Mouse (Mus musculus) hindbrain, embryonic 12.5 days (tissue): ENCODE results near the gene Cand1. TPM values are rescaled to one million over a fixed set of nuclear protein-coding genes. Genes with fewer than 3 reads are reported as not detected.

Experiments
- ATAC-seq: fragments of 200-750 bp; cut with Nextera tagmentation; 2 replicates; pipeline ENCODE4 v1.8.0; 2017; ENCODE audit warnings: moderate TSS enrichment; ENCODE audit not compliant: low FRiP score
- H3K27ac ChIP-seq: fragments of 300-500 bp; sonication (generic); 2 replicates; pipeline ENCODE4 v1.5.1; 2016; ENCODE audit warnings: mild to moderate bottlenecking
- H3K27me3 ChIP-seq: fragments of 300-500 bp; sonication (generic); 2 replicates; pipeline ENCODE4 v1.6.1; 2016; ENCODE audit warnings: mild to moderate bottlenecking
- H3K36me3 ChIP-seq: fragments of 300-500 bp; sonication (generic); 2 replicates; pipeline ENCODE4 v1.6.1; 2016; ENCODE audit warnings: mild to moderate bottlenecking
- H3K4me1 ChIP-seq: fragments of 300-500 bp; sonication (generic); 2 replicates; pipeline ENCODE4 v1.6.1; 2016
- H3K4me2 ChIP-seq: fragments of 300-500 bp; sonication (generic); replicated peaks from 2 replicates; pipeline ENCODE4 v1.6.1; 2016; ENCODE audit warnings: mild to moderate bottlenecking
- H3K4me3 ChIP-seq: fragments of 300-500 bp; sonication (generic); 2 replicates; pipeline ENCODE4 v1.5.1; 2016; ENCODE audit warnings: mild to moderate bottlenecking
- H3K9ac ChIP-seq: fragments of 300-500 bp; sonication (generic); 2 replicates; pipeline ENCODE4 v1.6.1; 2016; ENCODE audit warnings: mild to moderate bottlenecking, moderate library complexity
- H3K9me3 ChIP-seq: fragments of 300-500 bp; sonication (generic); replicated peaks from 2 replicates; pipeline ENCODE4 v1.6.1; 2016; ENCODE audit warnings: mild to moderate bottlenecking
- WGBS: fragments of 180-500 bp; shearing (Covaris S2); methylation state at CpG from one replicate; pipeline ENCODE4 v1.1.7; 2016; 5-methylcytosine and 5-hydroxymethylcytosine counted together
- polyA plus RNA-seq: library from polyadenylated mRNA; unstranded; fragments of >200 nt; fragmentation: Nextera tagmentation; extraction: Ambion mirVana; gene quantifications from 2 replicates; pipeline ENCODE4 v1.2.1, GENCODE M21; 2016

Gene Cand1
- 97.7 and 101 TPM in 2 replicates for polyA plus RNA-seq

DNA sequence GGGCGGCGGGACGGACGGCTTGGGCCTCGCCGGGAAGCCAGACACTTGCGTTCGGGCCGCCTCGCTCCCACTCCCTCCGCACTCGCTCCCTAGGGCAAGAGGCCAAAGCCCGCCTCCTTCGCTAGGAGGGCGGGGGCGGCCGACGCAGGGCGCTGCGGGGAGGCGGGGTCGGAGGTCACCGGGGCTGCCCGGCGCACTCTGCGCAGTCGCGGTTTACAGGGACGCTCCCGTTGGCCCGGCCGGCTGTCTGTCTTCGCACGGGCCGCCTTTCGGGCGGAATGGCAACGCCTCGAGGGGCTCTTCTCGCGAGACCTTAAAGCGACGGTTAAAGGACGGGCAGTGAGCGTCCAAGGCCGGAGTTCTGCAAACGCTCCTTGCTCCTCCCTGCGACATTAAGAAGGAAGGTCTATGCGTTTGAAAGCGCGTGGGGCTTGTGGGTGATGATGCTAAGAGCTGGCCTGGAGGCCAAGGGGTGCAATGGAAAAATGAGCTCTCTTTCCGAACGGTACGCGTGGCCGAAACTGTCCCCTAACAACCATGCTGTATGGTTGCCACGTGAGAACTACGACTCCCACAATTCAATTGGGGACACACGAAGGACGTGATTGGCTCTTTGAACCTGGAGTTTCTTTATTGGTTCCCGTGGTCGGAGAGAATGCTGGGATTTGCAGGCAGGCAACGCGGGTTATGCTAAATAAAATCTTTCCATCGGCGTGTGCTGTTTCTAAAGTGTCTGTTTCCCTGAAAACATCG, at the start of gene Cand1:
Gene Cand1, minus strand, starts transcription at position 87 of the 753 bp plus-strand sequence.
- Histone ChIP-seq H3K9ac (peak within 1 kb of the TSS; percentile 98), H3K9me3 (no peaks in the 10 kb centered on the region), H3K4me2 (peak within 1 kb of the TSS; percentile 67), H3K27me3 (no peaks in the 10 kb centered on the region), H3K27ac (peak within 1 kb of the TSS; percentile 98), H3K36me3 (peaks cover 8% of the 10 kb centered on the region), H3K4me3 (peak within 1 kb of the TSS; percentile 98), H3K4me1 (peaks cover 20% of the 10 kb centered on the region)
- ATAC-seq: peak; percentile 98
- WGBS: under 1% methylated on average over 62 of the region's 67 CpGs

DNA sequence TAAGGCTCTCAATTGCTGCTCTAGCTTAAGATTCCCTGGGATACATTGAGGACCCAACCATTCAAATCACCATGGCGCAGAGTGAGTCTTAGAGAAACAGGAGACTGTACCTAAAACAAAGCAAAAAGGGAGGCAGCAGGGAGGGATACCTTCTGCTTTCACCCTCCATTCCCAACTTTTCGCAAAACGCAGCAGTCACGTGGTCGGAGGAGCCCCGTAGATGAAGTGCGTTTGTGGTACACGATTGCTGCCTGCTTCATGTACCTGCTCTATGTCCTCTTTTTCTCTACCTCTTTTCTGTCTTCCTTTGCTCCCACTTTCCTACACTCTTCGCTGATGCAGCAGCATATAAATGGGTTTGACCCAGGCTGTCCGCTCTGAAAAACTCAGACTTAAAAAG, 39.0 kb upstream of the Cand1 start:
- Histone ChIP-seq H3K9me3 (no peaks in the 10 kb centered on the region), H3K4me3 (no peak overlapping the region), H3K9ac (no peak overlapping the region), H3K27me3 (no peaks in the 10 kb centered on the region), H3K4me2 (no peak overlapping the region), H3K27ac (no peak overlapping the region), H3K36me3 (no peaks in the 10 kb centered on the region), H3K4me1 (no peaks in the 10 kb centered on the region)
- 88% methylated on average over 10 of the region's 10 CpGs for WGBS
- ATAC-seq: no peak

DNA sequence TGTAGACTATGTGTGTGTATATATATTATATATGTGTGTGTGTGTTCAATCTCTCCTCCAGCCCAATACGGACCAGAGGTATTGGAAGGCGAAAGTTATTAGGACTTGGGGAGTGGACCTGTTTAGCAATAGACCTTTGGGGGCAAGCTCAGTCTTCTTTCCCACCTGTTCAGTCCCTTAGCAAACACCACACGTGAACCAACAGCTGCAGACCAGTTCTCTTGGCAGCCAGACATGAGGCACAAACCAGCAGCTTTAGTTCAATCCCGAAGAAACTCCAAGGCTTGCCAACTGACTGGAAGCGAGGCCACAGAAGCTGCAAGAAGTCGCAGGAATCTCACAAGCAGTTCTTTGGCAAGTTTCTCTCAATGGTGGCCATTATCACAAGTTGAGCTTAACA, 34.5 kb upstream of the Cand1 start:
- Histone ChIP-seq H3K27me3 (no peaks in the 10 kb centered on the region), H3K36me3 (no peaks in the 10 kb centered on the region), H3K4me3 (no peak overlapping the region), H3K4me1 (peaks cover 7% of the 10 kb centered on the region), H3K4me2 (no peak overlapping the region), H3K9ac (no peak overlapping the region), H3K9me3 (no peaks in the 10 kb centered on the region), H3K27ac (no peak overlapping the region)
- WGBS: 89% methylated on average over 6 of the region's 6 CpGs
- no peak for ATAC-seq

DNA sequence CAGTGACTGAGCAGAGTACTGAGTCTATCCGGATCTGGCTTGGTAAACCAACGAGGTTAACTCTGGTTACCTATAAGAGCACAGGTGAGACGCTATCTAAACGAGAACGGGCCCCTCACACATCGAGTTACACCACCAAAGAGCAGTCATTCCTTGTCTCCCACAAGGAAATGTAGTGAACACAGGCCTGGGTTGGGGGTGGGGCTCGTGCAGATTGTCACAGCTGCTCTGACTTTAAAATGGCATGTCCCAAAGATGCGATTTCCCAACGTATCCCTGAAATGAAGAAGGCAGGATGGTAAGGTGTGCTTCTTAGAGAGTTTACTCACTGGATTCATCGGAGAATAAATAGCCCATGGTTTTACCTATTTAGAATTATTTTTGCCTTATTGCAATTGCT, 32.7 kb upstream of the Cand1 start:
- H3K4me3 ChIP-seq: no peak overlapping the region
- no peaks in the 10 kb centered on the region for H3K27me3 ChIP-seq
- 84% methylated on average over 10 of the region's 10 CpGs for WGBS
- ATAC-seq: no peak
- H3K36me3 ChIP-seq: no peaks in the 10 kb centered on the region
- H3K27ac ChIP-seq: no peak overlapping the region
- H3K9ac ChIP-seq: no peak overlapping the region
- H3K4me1 ChIP-seq: peaks cover 7% of the 10 kb centered on the region
- no peaks in the 10 kb centered on the region for H3K9me3 ChIP-seq
- no peak overlapping the region for H3K4me2 ChIP-seq

DNA sequence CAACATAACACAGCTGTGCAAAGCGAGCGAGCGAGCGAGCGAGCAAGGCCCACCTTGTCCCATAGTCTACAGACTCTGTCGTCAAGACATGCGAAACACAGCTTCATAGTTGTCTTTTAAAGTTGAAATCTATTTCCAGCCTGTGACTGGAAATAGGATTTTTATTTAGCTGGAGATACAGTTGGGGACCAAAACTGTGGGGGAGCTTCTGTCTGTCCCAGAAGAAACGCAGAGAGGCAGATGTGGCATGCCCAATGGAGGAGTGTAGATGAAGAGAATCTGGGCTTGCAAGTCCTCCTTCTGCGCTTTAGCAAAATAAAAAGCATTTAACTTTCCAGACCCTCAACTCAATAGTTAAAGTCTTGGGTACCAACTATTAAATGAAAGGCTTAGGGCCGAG, 32.1 kb upstream of the Cand1 start:
- Histone ChIP-seq H3K4me2 (no peak overlapping the region), H3K9me3 (no peaks in the 10 kb centered on the region), H3K27me3 (no peaks in the 10 kb centered on the region), H3K9ac (no peak overlapping the region), H3K4me3 (no peak overlapping the region), H3K4me1 (peaks cover 7% of the 10 kb centered on the region), H3K36me3 (no peaks in the 10 kb centered on the region), H3K27ac (no peak overlapping the region)
- ATAC-seq: no peak
- WGBS: 96% methylated on average over 10 of the region's 10 CpGs

DNA sequence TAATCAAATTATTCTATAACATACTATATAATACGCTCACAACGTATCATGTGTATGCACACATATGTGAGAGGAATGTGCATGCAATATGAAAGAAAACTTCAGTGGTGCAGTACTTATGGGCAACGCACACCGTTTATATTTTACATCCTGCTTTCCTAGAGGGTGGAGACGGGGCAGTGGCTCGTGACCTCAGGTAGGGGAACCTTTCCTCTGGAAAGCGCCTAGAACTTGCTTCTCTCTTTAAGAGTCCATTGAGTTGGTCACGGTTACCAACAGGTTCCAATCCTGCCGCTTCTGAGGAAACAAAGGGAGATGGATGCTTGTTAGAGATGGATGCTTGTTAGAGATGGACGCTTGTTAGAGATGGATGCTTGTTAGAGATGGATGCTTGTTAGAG, 31.2 kb upstream of the Cand1 start:
- no peak overlapping the region for H3K4me2 ChIP-seq
- H3K4me3 ChIP-seq: no peak overlapping the region
- H3K36me3 ChIP-seq: no peaks in the 10 kb centered on the region
- no peaks in the 10 kb centered on the region for H3K9me3 ChIP-seq
- 85% methylated on average over 10 of the region's 10 CpGs for WGBS
- H3K27me3 ChIP-seq: no peaks in the 10 kb centered on the region
- no peak overlapping the region for H3K27ac ChIP-seq
- ATAC-seq: no peak
- H3K9ac ChIP-seq: no peak overlapping the region
- peaks cover 7% of the 10 kb centered on the region for H3K4me1 ChIP-seq

DNA sequence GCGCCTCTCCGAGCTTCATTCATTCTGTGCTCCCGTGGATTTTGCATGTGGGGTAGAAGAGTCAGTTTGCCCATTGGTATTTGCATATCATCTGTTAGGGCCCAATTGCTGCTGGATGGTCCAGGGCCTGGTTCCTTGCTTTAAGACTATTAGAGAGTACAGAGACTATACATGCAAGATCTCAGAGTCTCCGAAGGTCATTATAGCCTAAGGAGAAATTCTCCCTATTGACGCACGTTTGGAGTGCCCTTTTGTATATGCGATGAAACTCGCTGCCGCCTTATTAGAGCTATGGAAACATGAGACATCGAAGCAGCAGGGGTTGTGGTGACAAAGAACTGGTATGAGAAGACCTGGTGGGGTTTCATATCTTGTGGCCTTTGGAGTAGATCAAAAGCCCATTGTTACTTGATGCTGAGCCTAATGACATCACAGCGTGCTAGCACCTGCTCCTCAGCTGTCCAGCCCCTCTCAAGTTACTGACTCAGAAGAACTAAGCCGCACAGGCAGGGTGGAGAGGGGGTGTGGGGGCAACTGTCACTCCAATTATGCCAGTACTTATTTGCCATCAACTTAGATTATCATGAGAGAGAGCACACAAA, 30.6 kb upstream of the Cand1 start:
- Histone ChIP-seq H3K9ac (no peak overlapping the region), H3K4me1 (peaks cover 7% of the 10 kb centered on the region), H3K36me3 (no peaks in the 10 kb centered on the region), H3K4me3 (no peak overlapping the region), H3K27ac (no peak overlapping the region), H3K4me2 (no peak overlapping the region), H3K27me3 (no peaks in the 10 kb centered on the region), H3K9me3 (no peaks in the 10 kb centered on the region)
- 54% methylated on average over 12 of the region's 12 CpGs for WGBS
- ATAC-seq: no peak

DNA sequence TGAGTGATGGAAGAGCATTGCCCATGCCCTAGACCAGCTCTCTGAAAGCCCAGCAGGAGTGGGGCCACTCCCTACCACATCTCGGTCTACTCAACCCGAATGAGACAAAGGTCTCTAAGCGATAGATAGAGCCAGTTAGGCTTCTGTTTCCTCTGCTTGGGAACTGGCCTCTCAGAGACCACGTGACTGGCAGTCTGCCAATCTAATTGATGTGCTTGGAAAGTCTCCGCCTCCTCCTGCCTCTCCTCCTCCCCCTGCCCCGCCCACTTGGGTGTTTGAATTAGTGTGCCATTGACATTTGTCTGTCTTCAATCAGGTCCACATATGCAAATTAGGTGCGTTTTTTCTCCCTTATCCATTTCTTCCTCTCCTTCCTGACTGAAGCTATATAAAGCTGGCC, 24.9 kb upstream of the Cand1 start:
- no peaks in the 10 kb centered on the region for H3K9me3 ChIP-seq
- no peak overlapping the region for H3K4me3 ChIP-seq
- no peaks in the 10 kb centered on the region for H3K27me3 ChIP-seq
- H3K4me1 ChIP-seq: no peaks in the 10 kb centered on the region
- no peak for ATAC-seq
- no peak overlapping the region for H3K27ac ChIP-seq
- no peak overlapping the region for H3K4me2 ChIP-seq
- 76% methylated on average over 7 of the region's 7 CpGs for WGBS
- no peak overlapping the region for H3K9ac ChIP-seq
- no peaks in the 10 kb centered on the region for H3K36me3 ChIP-seq

DNA sequence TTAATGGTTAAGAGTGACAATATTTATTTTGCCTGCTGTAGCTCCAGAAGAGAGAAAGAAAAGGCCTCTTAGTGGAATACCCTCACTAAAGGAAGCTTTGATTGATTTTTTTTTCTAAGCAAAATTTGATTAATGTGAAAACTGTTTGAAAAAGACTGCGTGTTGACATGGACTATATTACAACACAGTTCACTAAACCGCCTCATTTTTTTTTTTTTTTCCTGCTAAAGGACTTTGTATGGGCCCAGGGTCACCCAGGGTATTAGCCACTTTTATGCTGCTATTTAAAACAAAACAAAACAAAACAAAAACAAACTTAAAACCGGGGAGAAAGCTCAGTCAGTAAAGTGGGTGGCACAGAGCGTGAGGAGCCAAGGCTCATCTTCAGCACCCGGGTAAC, 23.0 kb upstream of the Cand1 start:
- H3K9me3 ChIP-seq: no peaks in the 10 kb centered on the region
- ATAC-seq: no peak
- H3K9ac ChIP-seq: no peak overlapping the region
- H3K27me3 ChIP-seq: no peaks in the 10 kb centered on the region
- H3K27ac ChIP-seq: no peak overlapping the region
- whole genome bisulfite sequencing: 86% methylated on average over 5 of the region's 5 CpGs
- no peaks in the 10 kb centered on the region for H3K36me3 ChIP-seq
- H3K4me3 ChIP-seq: no peak overlapping the region
- no peaks in the 10 kb centered on the region for H3K4me1 ChIP-seq
- H3K4me2 ChIP-seq: no peak overlapping the region

DNA sequence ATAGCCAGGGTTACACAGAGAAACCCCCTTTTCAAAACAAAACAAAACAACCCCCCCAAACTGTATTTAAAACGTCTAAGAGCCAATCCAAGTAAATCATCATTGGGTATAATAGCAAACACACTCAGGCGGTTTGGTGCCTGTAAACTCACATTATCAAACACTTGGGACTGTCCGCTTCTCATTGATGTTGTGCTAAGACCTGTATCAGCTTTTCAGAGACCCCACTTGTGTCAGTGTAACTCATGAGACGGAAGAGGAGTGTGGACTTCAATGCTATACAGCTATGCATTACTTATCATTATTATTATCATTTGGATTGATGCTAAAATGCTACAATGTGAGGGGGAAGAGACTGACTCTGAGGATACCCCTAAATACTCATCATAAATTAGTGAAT, 18.0 kb upstream of the Cand1 start:
- H3K4me2 ChIP-seq: no peak overlapping the region
- 77% methylated on average over 4 of the region's 4 CpGs for WGBS
- no peaks in the 10 kb centered on the region for H3K27me3 ChIP-seq
- ATAC-seq: no peak
- no peaks in the 10 kb centered on the region for H3K4me1 ChIP-seq
- no peaks in the 10 kb centered on the region for H3K36me3 ChIP-seq
- H3K9ac ChIP-seq: no peak overlapping the region
- H3K9me3 ChIP-seq: no peaks in the 10 kb centered on the region
- H3K27ac ChIP-seq: no peak overlapping the region
- no peak overlapping the region for H3K4me3 ChIP-seq

DNA sequence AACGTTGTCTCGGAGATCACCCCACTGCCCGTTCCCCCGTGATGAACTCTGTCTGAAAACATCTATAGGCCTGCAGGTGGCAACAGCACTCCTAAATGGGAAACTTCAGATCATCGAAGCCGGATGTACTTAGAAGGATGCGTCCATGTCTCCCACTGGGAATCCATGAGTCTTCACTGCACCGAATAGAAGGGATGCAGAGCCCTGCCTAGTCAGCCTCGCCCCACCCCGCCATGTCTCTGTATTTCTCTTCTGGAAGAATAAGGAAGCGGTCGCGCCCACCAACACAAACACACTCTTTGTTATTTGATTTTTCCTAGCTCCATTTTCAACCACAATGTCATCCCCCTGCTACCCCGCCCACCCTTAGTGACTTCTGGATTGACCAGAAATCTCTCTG, 4.3 kb upstream of the Cand1 start:
- Histone ChIP-seq H3K4me2 (no peak overlapping the region), H3K9me3 (no peaks in the 10 kb centered on the region), H3K27ac (no peak overlapping the region), H3K36me3 (no peaks in the 10 kb centered on the region), H3K27me3 (no peaks in the 10 kb centered on the region), H3K4me1 (peaks cover 8% of the 10 kb centered on the region; the same call in 1 of the 2 replicates), H3K4me3 (no peak overlapping the region), H3K9ac (no peak overlapping the region)
- WGBS: 86% methylated on average over 14 of the region's 14 CpGs
- ATAC-seq: no peak

DNA sequence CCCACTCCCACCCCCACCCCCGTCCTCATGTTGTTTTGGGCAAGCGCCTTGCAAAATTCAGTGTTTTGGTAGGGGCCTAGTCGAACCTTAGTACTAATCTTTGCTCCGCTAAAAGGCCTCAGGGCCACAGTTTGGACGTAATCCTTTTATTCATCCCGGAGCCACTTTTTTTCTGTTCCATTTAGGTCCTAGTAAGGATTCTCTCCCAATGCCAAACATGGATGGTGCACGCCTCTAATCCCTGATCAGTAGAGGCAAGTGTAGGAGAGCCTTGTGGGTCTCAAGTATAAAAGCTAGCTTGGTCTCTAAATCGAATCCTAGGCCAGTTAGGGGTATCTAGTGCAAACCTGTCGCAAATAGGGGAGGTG, 851 bp upstream of the Cand1 start:
- Histone ChIP-seq H3K9ac (peak overlapping the region; percentile 98), H3K27ac (peak overlapping the region; percentile 98), H3K4me3 (peak overlapping the region; percentile 98), H3K36me3 (peaks cover 3% of the 10 kb centered on the region), H3K4me1 (peaks cover 20% of the 10 kb centered on the region), H3K9me3 (no peaks in the 10 kb centered on the region), H3K4me2 (peak overlapping the region; percentile 60), H3K27me3 (no peaks in the 10 kb centered on the region)
- 6% methylated on average over 9 of the region's 9 CpGs for WGBS
- no peak for ATAC-seq

DNA sequence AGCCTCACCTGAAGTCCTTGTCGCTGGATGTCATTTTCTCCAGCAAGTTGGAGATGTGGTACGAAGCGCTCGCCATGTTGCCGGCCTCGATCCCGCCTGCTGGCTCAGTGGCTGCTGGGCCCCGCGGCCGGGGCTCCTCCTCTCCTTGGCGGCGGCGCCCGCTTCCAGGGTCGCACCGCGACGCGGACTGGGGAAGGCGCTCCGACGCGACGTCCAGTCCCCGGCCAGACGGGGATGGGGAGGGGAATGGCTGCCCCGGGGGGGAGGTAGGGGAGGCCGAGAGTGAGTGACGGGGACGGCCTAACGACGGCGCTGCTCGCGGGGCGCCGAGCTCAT, 254 bp downstream of the Cand1 start:
- WGBS: under 1% methylated on average over 35 of the region's 37 CpGs
- Histone ChIP-seq H3K36me3 (peaks cover 10% of the 10 kb centered on the region), H3K27ac (peak overlapping the region; percentile 98), H3K9me3 (no peaks in the 10 kb centered on the region), H3K4me1 (peaks cover 20% of the 10 kb centered on the region), H3K4me3 (peak overlapping the region; percentile 98), H3K9ac (peak overlapping the region; percentile 98), H3K27me3 (no peaks in the 10 kb centered on the region), H3K4me2 (peak overlapping the region; percentile 67)
- no peak for ATAC-seq
